Mouse (Mus musculus) adrenal gland, postnatal 4 days (tissue): Measurements from ENCODE around the gene Blm. TPM values are rescaled to one million over a fixed set of nuclear protein-coding genes. Genes with fewer than 3 reads are reported as not detected.

Source experiments
- DNase-seq, 2 experiments: peaks; one replicate each; pipeline ENCODE4 v3.0.0; 2021 to 2022; ENCODE audit warnings: low spot score in 2 of 2, mixed read lengths in 2 of 2
- total RNA-seq, 2 experiments: library from RNA; stranded (reverse); gene quantifications; 2 replicates each; pipeline ENCODE4 v1.2.3; 2021

Blm gene
- total RNA-seq, 2 experiments from 2014 or later = 13.9 to 18.0 TPM

- DNase-seq = no peak
These were observed 127.2 kb downstream of the Blm start for GRCm38 (mm10) chr7:80407712-80408111.

DNA sequence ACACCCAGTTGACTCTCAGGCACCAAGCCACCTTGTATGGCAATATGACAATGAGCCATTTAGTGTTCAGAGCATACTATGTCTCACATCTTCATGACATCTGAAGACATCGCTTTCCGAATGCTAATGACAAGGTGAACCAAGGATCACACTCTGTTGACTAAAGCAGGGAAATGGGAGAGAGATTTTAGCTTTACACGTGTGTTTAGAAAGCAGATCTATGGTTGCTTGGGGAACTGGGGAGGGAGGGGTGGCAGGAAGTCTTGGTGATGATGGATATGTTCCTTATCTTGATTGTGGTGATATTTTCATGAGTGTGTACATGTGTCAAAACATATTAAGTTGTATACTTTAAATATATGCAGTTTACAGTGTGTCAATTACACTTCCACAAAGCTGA is 128.7 kb downstream of the Blm start:
- no peak for DNase-seq

DNA sequence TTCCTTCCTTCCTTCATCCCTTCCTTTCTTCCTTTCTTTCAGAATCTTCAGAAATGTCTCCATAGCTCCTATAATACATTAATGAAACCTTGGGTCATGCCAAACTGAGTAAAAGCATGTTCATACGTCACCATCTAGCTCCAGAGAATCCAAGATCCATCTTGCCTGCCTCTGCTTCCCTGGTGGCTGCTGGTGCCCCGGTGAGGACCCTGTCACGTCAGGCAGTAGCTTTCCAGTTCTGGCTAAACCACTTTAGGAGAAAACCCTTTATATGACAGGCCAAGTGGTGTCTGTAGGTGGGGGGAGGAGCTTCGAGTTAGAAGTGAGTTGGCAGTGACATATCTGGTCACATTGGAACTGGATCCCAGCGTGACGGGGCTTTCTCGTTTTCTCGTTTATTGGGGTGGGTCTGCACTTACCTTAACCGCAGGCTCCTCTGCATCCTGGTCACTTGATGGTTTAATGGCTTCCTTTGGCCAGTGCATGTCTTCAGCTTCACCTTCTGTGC is 129.7 kb downstream of the Blm start, which contains the start of gene Furin:
TSS of gene Furin (minus strand) at position 249 of the 508 bp plus-strand sequence.
- DNase-seq = no peak

Other genes starting within 250 kb of the Blm start
- gene Prc1, start 240.7 kb downstream of the Blm start, total RNA-seq = 10 to 100 TPM; 54.3 to 63.7 TPM
- 10 to 100 TPM; 15.8 to 20.5 TPM for gene Rccd1, start 210.7 kb downstream of the Blm start, total RNA-seq
- 10 to 100 TPM; 43.6 to 53.5 TPM for gene Unc45a, start 194.1 kb downstream of the Blm start, total RNA-seq
- gene Hddc3, start 192.0 kb downstream of the Blm start, total RNA-seq = 10 to 100 TPM; 41.8 to 42.4 TPM
- 100 to 1,000 TPM; 106 to 111 TPM for gene Man2a2, start 163.7 kb downstream of the Blm start, total RNA-seq
- 10 to 100 TPM; 19.3 to 21.1 TPM for gene Fes, start 147.2 kb downstream of the Blm start, total RNA-seq
- gene Furin, start 129.7 kb downstream of the Blm start, total RNA-seq = 100 to 1,000 TPM; 137 to 140 TPM
- gene Crtc3, start 153.8 kb upstream of the Blm start, total RNA-seq = 10 to 100 TPM; 36.4 to 39.8 TPM